Mouse (Mus musculus): ENCODE data around the gene Thtpa. TPM values are rescaled to one million over a fixed set of nuclear protein-coding genes. Genes with fewer than 3 reads are reported as not detected.
A peak's percentile ranks its signal among the peaks of the same experiment; 100 is the strongest.

Gene Thtpa
- polyA plus RNA-seq, 1 experiment from 2014 or later = 29.3 TPM

DNA sequence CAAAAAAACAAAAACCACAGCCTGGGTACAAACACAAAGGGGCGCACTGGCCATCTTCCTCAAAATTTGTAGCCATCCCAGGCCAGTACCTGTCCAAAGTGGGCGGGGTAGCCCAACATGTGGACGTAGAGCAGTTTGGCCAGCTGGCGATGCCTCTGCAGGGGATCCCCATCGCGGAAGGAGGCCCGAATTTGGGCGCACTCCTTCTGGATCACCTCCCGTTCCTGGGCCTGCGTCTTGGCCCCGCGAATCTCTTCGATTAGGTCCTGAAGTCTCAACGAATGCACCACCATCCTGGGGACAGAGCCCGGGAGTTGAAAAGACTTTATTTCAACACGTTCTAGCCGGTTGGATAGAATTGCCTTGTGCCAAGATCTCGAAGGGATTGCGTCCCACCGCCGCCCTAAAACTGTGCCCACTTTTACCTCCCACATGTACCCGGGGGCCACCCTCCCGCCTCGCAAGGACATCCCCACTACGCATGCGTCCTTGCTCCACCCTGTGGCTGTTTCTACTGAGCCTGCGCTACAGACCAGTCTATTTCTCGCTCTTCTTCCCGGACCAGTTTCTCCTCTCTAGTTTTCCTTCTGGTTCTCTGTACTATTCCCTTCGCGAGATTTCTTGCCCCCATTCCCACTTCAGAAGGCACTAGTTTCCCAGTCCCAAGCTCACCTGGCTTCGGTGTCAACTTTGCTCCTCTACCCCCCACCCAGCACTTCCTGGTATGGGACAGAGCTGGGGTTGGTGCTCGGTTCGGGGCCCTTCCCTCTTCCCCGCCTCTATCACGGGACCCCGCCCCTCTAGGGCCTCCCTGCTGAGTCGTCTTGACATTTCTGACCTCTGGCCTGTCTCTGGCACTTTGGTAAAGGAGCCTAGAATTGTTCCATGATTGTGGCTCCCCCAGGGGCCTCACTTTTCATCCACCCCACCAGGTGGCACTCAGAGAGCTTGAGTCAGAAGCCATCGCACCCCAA is 11.5 kb downstream of the Thtpa start, which contains the start of gene Ap1g2:
Gene Ap1g2, minus strand, starts transcription at position 758 of the 974 bp plus-strand sequence.
- Histone ChIP-seq H3K27me3 (ENCODE audit: control insufficient read depth, insufficient read depth, low read length) (no peaks in the 10 kb centered on the region), H3K4me1 (ENCODE audit: control insufficient read depth, insufficient read depth, low read length) (peaks cover 20% of the 10 kb centered on the region), H3K9ac (replicated peaks; ENCODE audit: low read depth, low read length) (peak within 1 kb of the TSS; percentile 68), H3K27ac (ENCODE audit: low read depth, low read length) (peak within 1 kb of the TSS; percentile 64), H3K36me3 (ENCODE audit: control insufficient read depth, insufficient read depth, low read length) (no peaks in the 10 kb centered on the region), H3K9me3 (ENCODE audit: control insufficient read depth, low read length) (no peaks in the 10 kb centered on the region), H3K4me3 (ENCODE audit: low read depth, low read length) (peak within 1 kb of the TSS; percentile 42), H3K4me2 (ENCODE audit: low read depth, low read length) (peak within 1 kb of the TSS; percentile 94)
- under 1% methylated on average over 39 of the region's 39 CpGs for WGBS
- peak; percentile 65 for ATAC-seq (ENCODE audit: low read depth)

DNA sequence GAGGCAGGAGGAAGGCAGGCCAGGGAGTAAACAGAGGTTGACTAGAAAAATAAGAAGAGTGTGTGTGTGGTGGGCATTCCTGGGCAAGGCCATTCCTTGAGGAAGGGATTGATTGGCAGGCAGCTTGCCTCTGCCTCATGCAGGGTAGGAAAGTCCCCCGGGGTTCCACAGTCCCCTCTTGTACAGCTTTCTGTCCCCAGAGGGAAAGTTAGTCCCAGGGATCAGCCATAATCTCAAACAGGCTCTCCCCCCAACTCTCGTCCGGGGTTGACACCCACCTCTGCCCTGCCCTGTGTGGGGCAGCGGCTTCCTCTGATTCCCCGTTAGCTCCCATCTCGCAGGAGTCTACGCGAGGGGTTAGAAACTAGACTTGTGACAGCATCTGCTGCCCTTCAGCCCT is 12.4 kb downstream of the Thtpa start:
- 79% methylated on average over 8 of the region's 8 CpGs for WGBS
- no peaks in the 10 kb centered on the region for H3K27me3 ChIP-seq (ENCODE audit: control insufficient read depth, insufficient read depth, low read length)
- H3K27ac ChIP-seq (ENCODE audit: low read depth, low read length) = no peak overlapping the region
- H3K9ac ChIP-seq (replicated peaks; ENCODE audit: low read depth, low read length) = no peak overlapping the region
- no peak for ATAC-seq (ENCODE audit: low read depth)
- H3K9me3 ChIP-seq (ENCODE audit: control insufficient read depth, low read length) = no peaks in the 10 kb centered on the region
- no peak overlapping the region for H3K4me2 ChIP-seq (ENCODE audit: low read depth, low read length)
- no peak overlapping the region for H3K4me3 ChIP-seq (ENCODE audit: low read depth, low read length)
- no peaks in the 10 kb centered on the region for H3K36me3 ChIP-seq (ENCODE audit: control insufficient read depth, insufficient read depth, low read length)
- H3K4me1 ChIP-seq (ENCODE audit: control insufficient read depth, insufficient read depth, low read length) = peaks cover 20% of the 10 kb centered on the region

DNA sequence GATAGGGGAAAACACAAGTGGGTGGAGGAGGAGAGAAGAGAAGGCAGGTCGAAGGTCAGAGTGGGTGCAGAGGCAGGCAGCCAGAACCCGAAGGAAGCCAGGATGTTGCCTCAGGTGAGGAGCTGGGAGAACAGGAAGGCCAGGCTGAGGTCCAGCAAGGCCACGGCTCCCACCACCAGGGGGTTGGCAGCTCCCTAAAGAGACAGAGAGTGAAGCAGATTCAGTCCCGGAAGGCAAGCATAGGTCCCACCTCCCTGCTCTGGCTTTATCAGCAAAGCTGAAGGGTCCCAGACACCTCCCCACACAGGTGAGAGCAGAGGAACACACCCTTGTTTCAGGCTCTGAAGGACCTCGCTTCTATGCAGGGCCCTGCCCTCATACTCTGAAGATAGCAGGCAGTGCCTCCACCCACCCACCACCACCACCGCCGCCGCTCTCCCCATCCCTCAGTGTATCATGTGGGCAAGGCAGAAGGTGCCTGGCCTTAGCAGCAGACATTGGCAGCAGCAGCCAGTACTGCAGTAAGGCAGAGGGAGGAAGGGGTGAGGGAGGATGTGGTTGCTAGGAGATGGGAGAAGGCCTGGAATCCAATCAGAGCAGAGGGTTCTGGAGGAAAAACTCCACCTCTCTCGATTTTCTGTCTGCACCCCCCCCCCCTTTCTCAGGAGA is 13.8 kb downstream of the Thtpa start:
- Histone ChIP-seq H3K9ac (replicated peaks; ENCODE audit: low read depth, low read length) (peak overlapping the region; percentile 28; the same call in 1 of the 2 replicates), H3K27ac (ENCODE audit: low read depth, low read length) (peak overlapping the region; percentile 17; the same call in 1 of the 2 replicates), H3K9me3 (ENCODE audit: control insufficient read depth, low read length) (no peaks in the 10 kb centered on the region), H3K4me3 (ENCODE audit: low read depth, low read length) (no peak overlapping the region), H3K4me1 (ENCODE audit: control insufficient read depth, insufficient read depth, low read length) (peaks cover 20% of the 10 kb centered on the region), H3K36me3 (ENCODE audit: control insufficient read depth, insufficient read depth, low read length) (peaks cover 3% of the 10 kb centered on the region; the same call in 1 of the 2 replicates), H3K4me2 (ENCODE audit: low read depth, low read length) (peak overlapping the region; percentile 14; the same call in 1 of the 2 replicates), H3K27me3 (ENCODE audit: control insufficient read depth, insufficient read depth, low read length) (peaks cover under 1% of the 10 kb centered on the region; the same call in 1 of the 2 replicates)
- 42% methylated on average over 9 of the region's 9 CpGs for WGBS
- peak; percentile 68 for ATAC-seq (ENCODE audit: low read depth)

DNA sequence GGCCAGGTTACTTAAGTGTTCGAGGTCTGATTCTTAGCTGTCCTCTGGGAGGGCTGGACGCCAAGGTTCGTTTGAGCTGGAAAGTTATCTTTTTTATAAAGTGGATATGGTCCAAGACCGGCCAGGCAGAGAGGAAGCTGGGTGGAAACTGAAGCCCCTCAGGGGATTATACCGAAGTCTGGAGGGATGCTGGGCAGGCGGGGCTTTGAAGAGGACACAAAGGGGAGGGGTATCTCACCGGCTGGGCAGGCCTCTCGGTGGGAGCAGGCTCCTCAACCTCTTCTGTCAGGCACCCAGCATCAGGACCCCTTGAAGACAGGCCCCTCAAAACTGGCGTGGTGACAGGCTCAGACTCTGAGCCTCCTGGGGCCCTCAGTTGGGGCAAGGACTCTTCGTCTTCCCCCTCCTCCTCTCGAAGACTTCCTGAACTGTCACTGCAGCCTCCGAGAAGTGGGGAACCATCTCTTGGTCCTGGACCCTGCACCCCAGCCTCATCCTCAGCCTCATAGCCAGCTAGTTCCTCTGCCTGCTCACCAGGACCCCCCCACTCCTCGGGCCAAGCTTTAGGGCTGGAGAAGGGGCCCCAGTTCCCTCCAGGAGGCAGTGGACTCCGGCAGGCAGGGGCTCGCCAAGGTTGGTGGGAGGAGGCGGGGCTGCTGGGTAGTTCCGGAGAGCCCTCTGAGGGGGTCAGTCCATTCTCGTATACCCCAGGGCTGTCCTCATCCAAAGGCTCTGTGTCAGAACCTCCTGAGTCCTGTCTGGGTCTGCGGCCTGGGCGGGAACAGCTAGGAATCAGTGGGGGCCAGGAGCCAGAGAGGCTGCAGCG is 14.7 kb downstream of the Thtpa start:
- peak overlapping the region; percentile 25; the same call in 1 of the 2 replicates for H3K9ac ChIP-seq (replicated peaks; ENCODE audit: low read depth, low read length)
- ATAC-seq (ENCODE audit: low read depth) = no peak
- no peak overlapping the region; the same call in 1 of the 2 replicates for H3K4me2 ChIP-seq (ENCODE audit: low read depth, low read length)
- peaks cover 4% of the 10 kb centered on the region; the same call in 1 of the 2 replicates for H3K36me3 ChIP-seq (ENCODE audit: control insufficient read depth, insufficient read depth, low read length)
- WGBS = 15% methylated on average over 21 of the region's 21 CpGs
- H3K4me1 ChIP-seq (ENCODE audit: control insufficient read depth, insufficient read depth, low read length) = peaks cover 26% of the 10 kb centered on the region
- 0 out of 2 replicates have a peak overlapping the region, but pooled peaks have one; percentile 22 for H3K27ac ChIP-seq (ENCODE audit: low read depth, low read length)
- no peak overlapping the region for H3K4me3 ChIP-seq (ENCODE audit: low read depth, low read length)
- H3K9me3 ChIP-seq (ENCODE audit: control insufficient read depth, low read length) = no peaks in the 10 kb centered on the region
- H3K27me3 ChIP-seq (ENCODE audit: control insufficient read depth, insufficient read depth, low read length) = peaks cover 3% of the 10 kb centered on the region; the same call in 1 of the 2 replicates

DNA sequence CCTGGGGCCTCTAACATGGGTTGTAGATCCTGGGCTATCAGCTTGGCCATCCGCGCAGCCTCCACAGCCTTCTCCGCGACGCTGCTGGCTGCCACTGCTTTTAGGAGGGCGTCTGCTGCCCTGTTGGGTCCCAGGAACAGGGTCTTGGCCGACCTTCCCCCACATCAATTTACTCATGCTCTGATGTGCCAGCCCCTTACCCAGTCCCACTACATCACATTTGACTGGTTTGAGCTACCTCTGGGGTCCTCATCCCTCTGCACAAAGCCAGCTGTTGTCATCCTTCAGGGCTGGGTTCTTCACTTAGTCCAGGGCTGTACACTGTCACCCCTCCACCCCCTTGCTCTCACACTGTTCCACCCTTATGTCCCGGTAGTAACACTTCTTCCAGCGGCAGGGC is 15.5 kb downstream of the Thtpa start:
- H3K4me3 ChIP-seq (ENCODE audit: low read depth, low read length) = no peak overlapping the region
- H3K36me3 ChIP-seq (ENCODE audit: control insufficient read depth, insufficient read depth, low read length) = peaks cover 4% of the 10 kb centered on the region; the same call in 1 of the 2 replicates
- no peaks in the 10 kb centered on the region for H3K9me3 ChIP-seq (ENCODE audit: control insufficient read depth, low read length)
- H3K4me1 ChIP-seq (ENCODE audit: control insufficient read depth, insufficient read depth, low read length) = peaks cover 26% of the 10 kb centered on the region
- H3K9ac ChIP-seq (replicated peaks; ENCODE audit: low read depth, low read length) = no peak overlapping the region
- 33% methylated on average over 9 of the region's 9 CpGs for WGBS
- no peak overlapping the region for H3K4me2 ChIP-seq (ENCODE audit: low read depth, low read length)
- H3K27me3 ChIP-seq (ENCODE audit: control insufficient read depth, insufficient read depth, low read length) = peaks cover 3% of the 10 kb centered on the region; the same call in 1 of the 2 replicates
- ATAC-seq (ENCODE audit: low read depth) = no peak
- no peak overlapping the region for H3K27ac ChIP-seq (ENCODE audit: low read depth, low read length)

DNA sequence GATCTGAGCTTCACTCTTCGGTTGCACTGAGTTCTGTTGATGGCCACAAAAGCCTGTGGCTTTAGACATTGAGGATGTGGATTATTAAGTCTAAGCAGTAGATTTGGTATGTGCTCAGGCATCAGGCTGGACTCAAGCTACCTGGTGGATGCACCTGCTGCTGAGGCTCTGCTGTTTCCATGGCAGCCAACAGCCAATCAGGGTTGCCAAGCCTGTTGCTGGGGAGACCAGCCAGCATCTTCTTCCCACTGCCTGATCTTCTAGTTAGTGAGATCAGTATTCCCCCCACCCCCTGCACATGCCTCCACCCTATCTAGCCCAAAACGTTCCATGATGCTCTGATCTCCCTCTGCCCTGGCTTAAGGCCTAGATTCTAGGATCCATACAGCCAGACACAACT is 17.1 kb downstream of the Thtpa start:
- H3K27ac ChIP-seq (ENCODE audit: low read depth, low read length) = no peak overlapping the region
- no peak overlapping the region for H3K4me2 ChIP-seq (ENCODE audit: low read depth, low read length)
- peaks cover 4% of the 10 kb centered on the region; the same call in 1 of the 2 replicates for H3K36me3 ChIP-seq (ENCODE audit: control insufficient read depth, insufficient read depth, low read length)
- no peaks in the 10 kb centered on the region for H3K9me3 ChIP-seq (ENCODE audit: control insufficient read depth, low read length)
- H3K4me3 ChIP-seq (ENCODE audit: low read depth, low read length) = no peak overlapping the region
- peaks cover 3% of the 10 kb centered on the region; the same call in 1 of the 2 replicates for H3K27me3 ChIP-seq (ENCODE audit: control insufficient read depth, insufficient read depth, low read length)
- H3K4me1 ChIP-seq (ENCODE audit: control insufficient read depth, insufficient read depth, low read length) = peaks cover 23% of the 10 kb centered on the region
- WGBS = 78% methylated on average over 2 of the region's 2 CpGs
- ATAC-seq (ENCODE audit: low read depth) = no peak
- no peak overlapping the region for H3K9ac ChIP-seq (replicated peaks; ENCODE audit: low read depth, low read length)

DNA sequence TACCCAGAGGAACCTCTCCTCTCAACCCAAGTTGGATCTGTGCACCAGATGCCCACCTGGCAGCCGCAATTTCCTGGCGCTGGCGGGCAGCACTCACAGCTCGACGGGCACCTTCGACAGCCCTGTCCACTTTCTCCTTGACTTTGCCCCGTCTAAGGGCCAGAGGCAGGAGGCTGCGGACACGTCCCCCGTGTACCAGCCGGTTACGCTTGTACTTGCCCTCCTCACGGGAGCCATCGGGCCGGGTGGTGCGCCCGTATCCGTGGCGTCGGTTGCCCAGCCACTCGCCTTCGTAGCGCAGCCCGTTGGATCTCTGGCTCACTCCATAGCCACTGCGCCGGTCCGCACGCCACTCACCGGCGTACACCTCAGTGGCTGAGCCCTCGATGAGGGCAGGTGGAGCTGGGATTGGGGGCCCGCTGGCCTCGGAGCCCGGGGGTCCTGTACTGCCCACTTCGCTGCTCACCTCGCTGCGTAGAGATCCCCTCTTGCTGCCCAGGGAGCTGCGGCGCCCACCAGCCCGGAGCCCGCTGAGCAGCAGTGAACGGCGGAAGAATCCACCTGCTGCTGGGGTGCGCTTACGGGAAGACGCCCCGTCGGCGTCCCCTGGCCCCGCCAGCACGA is 18.9 kb downstream of the Thtpa start:
- Histone ChIP-seq H3K36me3 (ENCODE audit: control insufficient read depth, insufficient read depth, low read length) (peaks cover 4% of the 10 kb centered on the region; the same call in 1 of the 2 replicates), H3K4me1 (ENCODE audit: control insufficient read depth, insufficient read depth, low read length) (peaks cover 21% of the 10 kb centered on the region), H3K4me2 (ENCODE audit: low read depth, low read length) (peak overlapping the region; percentile 58), H3K9ac (replicated peaks; ENCODE audit: low read depth, low read length) (no peak overlapping the region), H3K4me3 (ENCODE audit: low read depth, low read length) (peak overlapping the region; percentile 52), H3K27me3 (ENCODE audit: control insufficient read depth, insufficient read depth, low read length) (peaks cover 3% of the 10 kb centered on the region; the same call in 1 of the 2 replicates), H3K9me3 (ENCODE audit: control insufficient read depth, low read length) (no peaks in the 10 kb centered on the region), H3K27ac (ENCODE audit: low read depth, low read length) (no peak overlapping the region)
- ATAC-seq (ENCODE audit: low read depth) = no peak
- WGBS = 80% methylated on average over 42 of the region's 51 CpGs

Data from neural tube, embryonic 14.5 days (tissue).